Comparison of ENCODE assay signal across 8 mouse cellular contexts in the genomic region with DNA sequence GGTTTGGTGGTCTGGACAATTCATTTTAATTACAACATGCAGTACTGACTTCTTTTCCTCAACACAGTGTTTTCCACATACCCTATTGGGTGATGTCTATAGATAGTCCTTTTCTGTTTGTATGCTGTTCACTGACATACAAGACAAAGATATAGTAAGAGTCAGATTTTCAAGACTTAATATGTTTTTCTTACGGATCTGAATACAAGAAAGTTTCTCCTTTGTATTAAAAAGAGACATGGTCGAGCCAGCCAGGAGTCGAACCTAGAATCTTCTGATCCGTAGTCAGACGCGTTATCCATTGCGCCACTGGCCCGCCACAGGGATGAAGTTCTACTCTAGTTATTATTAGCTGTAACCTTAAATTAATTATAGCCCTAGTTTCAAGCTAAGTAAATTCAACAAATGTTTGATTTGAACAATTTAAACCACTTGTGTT. TPM values are rescaled to one million over a fixed set of nuclear protein-coding genes. Genes with fewer than 3 reads are reported as not detected.
A peak's percentile ranks its signal among the peaks of the same experiment; 100 is the strongest.
DNase-seq lines count a peak whose midpoint lies in the region; ATAC-seq lines count a peak whose summit lies in the region.

No protein-coding gene starts in this region.

- H3K4me2 ChIP-seq in forebrain, embryonic 16.5 days (ENCODE audit: low read length), result peak overlapping the region; percentile 50
- H3K4me2 ChIP-seq in limb, embryonic 11.5 days (ENCODE audit: low read depth, severe bottlenecking), result peak overlapping the region; percentile 49
- peak overlapping the region; percentile 81 for H3K4me2 ChIP-seq in stomach, embryonic 14.5 days (replicated peaks; ENCODE audit: low read depth, low read length)

- H3K36me3 ChIP-seq in forebrain, embryonic 16.5 days (ENCODE audit: control insufficient read depth, insufficient read depth), result no peaks in the 10 kb centered on the region
- H3K36me3 ChIP-seq in hindbrain, embryonic 10.5 days, result no peaks in the 10 kb centered on the region
- H3K36me3 ChIP-seq in limb, embryonic 11.5 days (ENCODE audit: control insufficient read depth, insufficient read depth, low read length), result no peaks in the 10 kb centered on the region
- H3K36me3 ChIP-seq in midbrain, embryonic 10.5 days, result no peaks in the 10 kb centered on the region
- no peaks in the 10 kb centered on the region for H3K36me3 ChIP-seq in stomach, embryonic 14.5 days (ENCODE audit: control insufficient read depth, insufficient read depth, low read length)

- H3K4me1 ChIP-seq in forebrain, embryonic 16.5 days (replicated peaks; ENCODE audit: control insufficient read depth, insufficient read depth, low read length), result peaks cover 20% of the 10 kb centered on the region
- peaks cover 16% of the 10 kb centered on the region for H3K4me1 ChIP-seq in hindbrain, embryonic 10.5 days (replicated peaks)
- H3K4me1 ChIP-seq in limb, embryonic 11.5 days (ENCODE audit: control insufficient read depth, insufficient read depth, low read length), result 0 out of 2 replicates have a peak, but pooled peaks cover 2% of the 10 kb centered on the region
- peaks cover 15% of the 10 kb centered on the region for H3K4me1 ChIP-seq in midbrain, embryonic 10.5 days
- H3K4me1 ChIP-seq in stomach, embryonic 14.5 days (ENCODE audit: control insufficient read depth, insufficient read depth, low read length), result no peaks in the 10 kb centered on the region

- peaks cover 28% of the 10 kb centered on the region for H3K27me3 ChIP-seq in forebrain, embryonic 16.5 days (replicated peaks; ENCODE audit: control insufficient read depth, insufficient read depth, low read length)
- peaks cover 42% of the 10 kb centered on the region for H3K27me3 ChIP-seq in hindbrain, embryonic 10.5 days (ENCODE audit: insufficient read depth, poor library complexity, severe bottlenecking)
- peaks cover 15% of the 10 kb centered on the region for H3K27me3 ChIP-seq in limb, embryonic 11.5 days (ENCODE audit: control insufficient read depth, insufficient read depth, low read length)
- H3K27me3 ChIP-seq in midbrain, embryonic 10.5 days (ENCODE audit: low read depth, poor library complexity, severe bottlenecking), result peaks cover 36% of the 10 kb centered on the region
- 0 out of 2 replicates have a peak, but pooled peaks cover 3% of the 10 kb centered on the region for H3K27me3 ChIP-seq in stomach, embryonic 14.5 days (ENCODE audit: control insufficient read depth, insufficient read depth, low read length)

- peak; percentile 39 for DNase-seq in right cerebral cortex, postnatal 14 days
- no peak for DNase-seq in right cerebral cortex, postnatal 4 days
- peak; percentile 56 for DNase-seq in adrenal gland, postnatal 25 days
- DNase-seq in hindbrain, embryonic 10.5 days (ENCODE audit: low spot score), result peak; percentile 63
- peak; percentile 80 for DNase-seq in limb, embryonic 11.5 days (ENCODE audit: low spot score)
- DNase-seq in midbrain, embryonic 10.5 days (ENCODE audit: low spot score), result peak; percentile 61

- peak overlapping the region; percentile 44 for H3K4me3 ChIP-seq in forebrain, embryonic 16.5 days (replicated peaks; ENCODE audit: low read length)
- H3K4me3 ChIP-seq in hindbrain, embryonic 10.5 days, result peak overlapping the region; percentile 60
- H3K4me3 ChIP-seq in limb, embryonic 11.5 days (ENCODE audit: low read depth, low read length), result peak overlapping the region; percentile 38
- peak overlapping the region; percentile 65 for H3K4me3 ChIP-seq in midbrain, embryonic 10.5 days
- peak overlapping the region; percentile 50 for H3K4me3 ChIP-seq in stomach, embryonic 14.5 days (ENCODE audit: low read depth, low read length)

- H3K9ac ChIP-seq in forebrain, embryonic 16.5 days (replicated peaks; ENCODE audit: low read depth, low read length), result no peak overlapping the region
- no peak overlapping the region for H3K9ac ChIP-seq in limb, embryonic 11.5 days (ENCODE audit: low read length)
- peak overlapping the region; percentile 30; the same call in 1 of the 2 replicates for H3K9ac ChIP-seq in stomach, embryonic 14.5 days (replicated peaks; ENCODE audit: low read depth, low read length)

- no peaks in the 10 kb centered on the region for H3K9me3 ChIP-seq in forebrain, embryonic 16.5 days (ENCODE audit: control insufficient read depth, low read length)
- H3K9me3 ChIP-seq in hindbrain, embryonic 10.5 days, result no peaks in the 10 kb centered on the region
- H3K9me3 ChIP-seq in limb, embryonic 11.5 days (ENCODE audit: control insufficient read depth, low read length), result no peaks in the 10 kb centered on the region
- H3K9me3 ChIP-seq in midbrain, embryonic 10.5 days (replicated peaks), result no peaks in the 10 kb centered on the region
- H3K9me3 ChIP-seq in stomach, embryonic 14.5 days (ENCODE audit: control insufficient read depth, low read depth, low read length), result no peaks in the 10 kb centered on the region

- peak; percentile 34; the same call in 1 of the 2 replicates for ATAC-seq in forebrain, embryonic 16.5 days
- peak; percentile 62; the same call in 1 of the 2 replicates for ATAC-seq in limb, embryonic 11.5 days (ENCODE audit: insufficient number of reproducible peaks, low FRiP score, low TSS enrichment, low read depth)
- peak; percentile 77 for ATAC-seq in stomach, embryonic 14.5 days (ENCODE audit: insufficient number of reproducible peaks, insufficient read depth, low FRiP score, low read depth)

- under 1% methylated on average over 8 of the region's 8 CpGs for WGBS in forebrain, embryonic 16.5 days
- WGBS in hindbrain, embryonic 10.5 days, result under 1% methylated on average over 8 of the region's 8 CpGs
- WGBS in limb, embryonic 11.5 days, result 0% methylated on average over 8 of the region's 8 CpGs
- 0% methylated on average over 8 of the region's 8 CpGs for WGBS in midbrain, embryonic 10.5 days
- under 1% methylated on average over 8 of the region's 8 CpGs for WGBS in stomach, embryonic 14.5 days

- H3K27ac ChIP-seq in forebrain, embryonic 16.5 days (ENCODE audit: low read length), result no peak overlapping the region
- H3K27ac ChIP-seq in hindbrain, embryonic 10.5 days, result no peak overlapping the region
- H3K27ac ChIP-seq in limb, embryonic 11.5 days (replicated peaks; ENCODE audit: low read depth, low read length), result no peak overlapping the region
- H3K27ac ChIP-seq in midbrain, embryonic 10.5 days (replicated peaks), result no peak overlapping the region
- no peak overlapping the region for H3K27ac ChIP-seq in stomach, embryonic 14.5 days (ENCODE audit: low read length)

RNA-seq across cellular contexts. Expression of a gene that starts 11.4 kb away (rescaled TPM):
- not detected in 2 replicates for total RNA-seq in adrenal gland, postnatal 25 days (2021)
- polyA plus RNA-seq in forebrain, embryonic 16.5 days (2015; fragmentation: Nextera tagmentation; extraction: Ambion mirVana), result 0.19 TPM in 1 of 2 replicates, not detected in the other
- polyA plus RNA-seq in hindbrain, embryonic 10.5 days (2016; fragmentation: Nextera tagmentation; extraction: Ambion mirVana), result 0.18 TPM in 1 of 2 replicates, not detected in the other
- polyA plus RNA-seq in limb, embryonic 11.5 days (2014; fragmentation: Nextera tagmentation; extraction: Ambion mirVana), result 0.20 and 0.21 TPM in 2 replicates
- polyA plus RNA-seq in midbrain, embryonic 10.5 days (2016; fragmentation: Nextera tagmentation; extraction: Ambion mirVana), result not detected in 2 replicates
- 0.15 and 0.75 TPM in 2 replicates for polyA plus RNA-seq in stomach, embryonic 14.5 days (2014; fragmentation: Nextera tagmentation; extraction: Ambion mirVana)

RNA-seq across cellular contexts. Expression of a gene that starts 14.4 kb away (rescaled TPM):
- total RNA-seq in adrenal gland, postnatal 25 days (2021), result 30.0 and 61.8 TPM in 2 replicates
- not detected in 2 replicates for polyA plus RNA-seq in forebrain, embryonic 16.5 days (2015; fragmentation: Nextera tagmentation; extraction: Ambion mirVana)
- polyA plus RNA-seq in hindbrain, embryonic 10.5 days (2016; fragmentation: Nextera tagmentation; extraction: Ambion mirVana), result 5.5 and 11.0 TPM in 2 replicates
- 5.5 and 22.0 TPM in 2 replicates for polyA plus RNA-seq in limb, embryonic 11.5 days (2014; fragmentation: Nextera tagmentation; extraction: Ambion mirVana)
- polyA plus RNA-seq in midbrain, embryonic 10.5 days (2016; fragmentation: Nextera tagmentation; extraction: Ambion mirVana), result 10.6 and 11.4 TPM in 2 replicates
- polyA plus RNA-seq in stomach, embryonic 14.5 days (2014; fragmentation: Nextera tagmentation; extraction: Ambion mirVana), result 10.3 and 12.7 TPM in 2 replicates

RNA-seq across cellular contexts. Expression of a gene that starts 14.8 kb away (rescaled TPM):
- total RNA-seq in adrenal gland, postnatal 25 days (2021), result 121 and 135 TPM in 2 replicates
- polyA plus RNA-seq in forebrain, embryonic 16.5 days (2015; fragmentation: Nextera tagmentation; extraction: Ambion mirVana), result 3.3 TPM in 1 of 2 replicates, not detected in the other
- 6.6 and 6.9 TPM in 2 replicates for polyA plus RNA-seq in hindbrain, embryonic 10.5 days (2016; fragmentation: Nextera tagmentation; extraction: Ambion mirVana)
- 13.8 and 14.0 TPM in 2 replicates for polyA plus RNA-seq in limb, embryonic 11.5 days (2014; fragmentation: Nextera tagmentation; extraction: Ambion mirVana)
- 9.4 and 9.7 TPM in 2 replicates for polyA plus RNA-seq in midbrain, embryonic 10.5 days (2016; fragmentation: Nextera tagmentation; extraction: Ambion mirVana)
- 7.0 and 7.5 TPM in 2 replicates for polyA plus RNA-seq in stomach, embryonic 14.5 days (2014; fragmentation: Nextera tagmentation; extraction: Ambion mirVana)

RNA-seq across cellular contexts. Expression of a gene that starts 20.2 kb away (rescaled TPM):
- 82.8 and 97.8 TPM in 2 replicates for total RNA-seq in adrenal gland, postnatal 25 days (2021)
- 14.0 and 14.5 TPM in 2 replicates for polyA plus RNA-seq in forebrain, embryonic 16.5 days (2015; fragmentation: Nextera tagmentation; extraction: Ambion mirVana)
- 33.6 and 41.8 TPM in 2 replicates for polyA plus RNA-seq in hindbrain, embryonic 10.5 days (2016; fragmentation: Nextera tagmentation; extraction: Ambion mirVana)
- 29.4 and 30.2 TPM in 2 replicates for polyA plus RNA-seq in limb, embryonic 11.5 days (2014; fragmentation: Nextera tagmentation; extraction: Ambion mirVana)
- 51.3 and 52.5 TPM in 2 replicates for polyA plus RNA-seq in midbrain, embryonic 10.5 days (2016; fragmentation: Nextera tagmentation; extraction: Ambion mirVana)
- 19.1 and 22.4 TPM in 2 replicates for polyA plus RNA-seq in stomach, embryonic 14.5 days (2014; fragmentation: Nextera tagmentation; extraction: Ambion mirVana)

RNA-seq across cellular contexts. Expression of a gene that starts 21.8 kb away (rescaled TPM):
- total RNA-seq in adrenal gland, postnatal 25 days (2021), result 50.6 and 64.7 TPM in 2 replicates
- polyA plus RNA-seq in forebrain, embryonic 16.5 days (2015; fragmentation: Nextera tagmentation; extraction: Ambion mirVana), result 8.5 and 13.4 TPM in 2 replicates
- 63.1 and 65.4 TPM in 2 replicates for polyA plus RNA-seq in hindbrain, embryonic 10.5 days (2016; fragmentation: Nextera tagmentation; extraction: Ambion mirVana)
- polyA plus RNA-seq in limb, embryonic 11.5 days (2014; fragmentation: Nextera tagmentation; extraction: Ambion mirVana), result 75.3 and 79.2 TPM in 2 replicates
- 64.8 and 64.9 TPM in 2 replicates for polyA plus RNA-seq in midbrain, embryonic 10.5 days (2016; fragmentation: Nextera tagmentation; extraction: Ambion mirVana)
- polyA plus RNA-seq in stomach, embryonic 14.5 days (2014; fragmentation: Nextera tagmentation; extraction: Ambion mirVana), result 43.8 and 54.9 TPM in 2 replicates
